Mouse (Mus musculus) midbrain, embryonic 14.5 days (tissue): ENCODE results near the gene Prame. TPM values are rescaled to one million over a fixed set of nuclear protein-coding genes. Genes with fewer than 3 reads are reported as not detected.
A peak's percentile ranks its signal among the peaks of the same experiment; 100 is the strongest.
"Not testable (repeated sequence)": the region's sequence is repeated elsewhere in the genome, so short reads cannot be mapped to it uniquely, and the experiment has no call there.

ENCODE experiments used
- ATAC-seq: fragments of 200-750 bp; cut with Nextera tagmentation; 2 replicates; pipeline ENCODE4 v1.8.0; 2017; ENCODE audit warnings: moderate number of reproducible peaks, moderate library complexity; ENCODE audit not compliant: low FRiP score, low TSS enrichment
- DNase-seq: peaks from one replicate; pipeline ENCODE4 v3.0.0-alpha.2; 2015
- H3K27ac ChIP-seq: fragments of 300-500 bp; sonication (generic); replicated peaks from 2 replicates; pipeline ENCODE4 v1.5.1; 2014; ENCODE audit warnings: mild to moderate bottlenecking, low read depth, low read length, moderate library complexity
- H3K27me3 ChIP-seq: fragments of 300-500 bp; sonication (generic); 2 replicates; pipeline ENCODE4 v1.6.1; 2014; ENCODE audit warnings: low read length, control low read depth, mixed read lengths; ENCODE audit not compliant: control insufficient read depth, insufficient read depth
- H3K36me3 ChIP-seq: fragments of 300-500 bp; sonication (generic); 2 replicates; pipeline ENCODE4 v1.6.1; 2014; ENCODE audit warnings: low read length, control low read depth; ENCODE audit not compliant: control insufficient read depth, insufficient read depth
- H3K4me1 ChIP-seq: fragments of 300-500 bp; sonication (generic); 2 replicates; pipeline ENCODE4 v1.6.1; 2014; ENCODE audit warnings: mild to moderate bottlenecking, antibody characterized with exemption, low read length, control low read depth; ENCODE audit not compliant: control insufficient read depth, insufficient read depth
- H3K4me2 ChIP-seq: fragments of 300-500 bp; sonication (generic); 2 replicates; pipeline ENCODE4 v1.6.1; 2014; ENCODE audit warnings: mild to moderate bottlenecking, low read length, moderate library complexity
- H3K4me3 ChIP-seq: fragments of 300-500 bp; sonication (generic); replicated peaks from 2 replicates; pipeline ENCODE4 v1.5.1; 2014; ENCODE audit warnings: low read depth, low read length
- H3K9ac ChIP-seq: fragments of 300-500 bp; sonication (generic); replicated peaks from 2 replicates; pipeline ENCODE4 v1.6.1; 2014; ENCODE audit warnings: mild to moderate bottlenecking, low read length, moderate library complexity
- H3K9me3 ChIP-seq: fragments of 300-500 bp; sonication (generic); 2 replicates; pipeline ENCODE4 v1.6.1; 2016; ENCODE audit warnings: low read length, control low read depth, mixed read lengths; ENCODE audit not compliant: control insufficient read depth
- WGBS: fragments of 180-500 bp; shearing (Covaris S2); extraction: QIAGEN DNeasy Blood & Tissue Kit; methylation state at CpG from one replicate; pipeline ENCODE4 v1.1.7; 2014; 5-methylcytosine and 5-hydroxymethylcytosine counted together
- polyA plus RNA-seq: library from polyadenylated mRNA; unstranded; fragments of >200 nt; fragmentation: Nextera tagmentation; extraction: Ambion mirVana; gene quantifications from 2 replicates; pipeline ENCODE4 v1.2.1, GENCODE M21; 2014

Prame gene
- polyA plus RNA-seq, 1 experiment from 2014 or later: not detected

- H3K9ac ChIP-seq, H3K27ac ChIP-seq, H3K9me3 ChIP-seq, H3K4me3 ChIP-seq, H3K27me3 ChIP-seq, H3K4me1 ChIP-seq, H3K36me3 ChIP-seq, H3K4me2 ChIP-seq: not testable (repeated sequence)
- DNase-seq (peak; percentile 80), ATAC-seq (peak; percentile 70)
- 20% methylated on average over 1 of the region's 2 CpGs for WGBS
Observed at GRCm38 (mm10) chrX:135569467-135569866, 58.0 kb downstream of the Prame start.

- ATAC-seq, H3K36me3 ChIP-seq, H3K9me3 ChIP-seq, H3K4me3 ChIP-seq, H3K9ac ChIP-seq, H3K27ac ChIP-seq, DNase-seq, H3K4me1 ChIP-seq, H3K4me2 ChIP-seq, H3K27me3 ChIP-seq: not testable (repeated sequence)
- WGBS: 53% methylated on average over 4 of the region's 4 CpGs
Observed at GRCm38 (mm10) chrX:135564934-135565333, 62.6 kb downstream of the Prame start.

Other genes starting within 250 kb of the Prame start
- gene Gm7903, start 193.9 kb downstream of the Prame start, polyA plus RNA-seq: not detected in 2 replicates
- gene AV320801, start 133.1 kb downstream of the Prame start, polyA plus RNA-seq: not detected in 2 replicates
- gene Nxf7, start 28.9 kb downstream of the Prame start, polyA plus RNA-seq: not detected in 2 replicates
- not detected in 2 replicates for gene Tcp11x2, start 66.1 kb upstream of the Prame start, polyA plus RNA-seq
- gene Tmsb15a, start 97.6 kb upstream of the Prame start, polyA plus RNA-seq: not detected in 2 replicates
- 8.3 and 10.8 TPM in 2 replicates for gene Armcx5, start 115.0 kb upstream of the Prame start, polyA plus RNA-seq
- gene Gprasp1, start 115.0 kb upstream of the Prame start, polyA plus RNA-seq: 129 and 235 TPM in 2 replicates
- gene Bhlhb9, start 169.9 kb upstream of the Prame start, polyA plus RNA-seq: 101 and 124 TPM in 2 replicates
- 134 and 181 TPM in 2 replicates for gene Gprasp2, start 211.3 kb upstream of the Prame start, polyA plus RNA-seq